Mouse (Mus musculus) cerebellum, postnatal 25 days (tissue): ENCODE data around the gene Dpyd.

Experiments used
- DNase-seq, 2 experiments: peaks; one replicate each; pipeline ENCODE4 v3.0.0; 2021; ENCODE audit warnings: mixed read lengths in 2 of 2

Gene Dpyd

GRCm38 (mm10) chr3:119362392-119362791, 800.5 kb downstream of the Dpyd start:
- no peak for DNase-seq

GRCm38 (mm10) chr3:119368931-119369330, 807.0 kb downstream of the Dpyd start:
- DNase-seq, result peak; percentile 68 to 70

GRCm38 (mm10) chr3:119381119-119381518, 819.2 kb downstream of the Dpyd start:
- DNase-seq, result no peak

GRCm38 (mm10) chr3:119382395-119382794, 820.5 kb downstream of the Dpyd start:
- DNase-seq, result peak in 1 of 2 experiments; percentile 17

- peak; percentile 41 to 45 for DNase-seq
Measured at GRCm38 (mm10) chr3:119387332-119388105, 825.6 kb downstream of the Dpyd start.

GRCm38 (mm10) chr3:119397205-119397604, 835.3 kb downstream of the Dpyd start:
- DNase-seq, result no peak

DNA sequence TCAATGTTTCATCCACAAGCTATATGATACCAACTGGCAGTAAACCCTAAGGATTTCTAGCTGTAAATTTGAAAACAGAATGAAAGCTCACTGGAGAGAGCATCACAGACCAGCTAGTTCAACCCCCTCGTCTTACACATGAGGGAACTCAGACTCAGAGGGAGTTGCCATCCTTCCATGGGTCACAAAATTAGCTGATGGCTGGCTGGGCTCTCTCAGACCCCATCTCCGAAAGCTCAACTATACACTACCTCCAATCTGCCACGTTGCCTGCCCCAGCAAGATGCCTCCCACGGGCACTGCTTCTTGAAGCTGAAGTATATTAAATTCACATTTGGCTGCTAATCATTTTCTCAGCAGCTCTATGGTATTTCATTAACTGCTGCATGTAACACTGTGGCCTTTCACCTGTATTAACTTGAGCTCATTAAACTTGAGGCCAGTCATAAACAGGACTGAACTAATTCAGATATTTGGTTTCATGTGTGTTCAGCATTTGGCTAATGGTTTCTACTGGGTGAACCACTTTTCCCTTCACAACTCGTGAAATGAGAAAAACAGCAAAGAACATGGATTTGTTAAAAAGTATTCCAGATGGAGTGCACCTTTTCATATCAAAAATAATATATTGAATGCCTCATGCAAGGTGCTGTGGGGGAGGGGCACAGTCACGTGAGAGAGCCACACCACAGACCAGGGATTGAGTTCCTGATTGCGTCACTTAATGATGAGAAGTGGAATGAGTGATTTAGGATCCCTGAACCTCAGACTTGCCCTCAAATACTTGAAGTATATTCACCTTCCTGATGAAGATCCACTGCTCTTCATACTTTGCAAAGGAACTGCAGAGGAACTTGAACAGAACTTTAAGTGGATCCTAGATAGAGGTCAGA, 841.2 kb downstream of the Dpyd start:
- no peak for DNase-seq

- peak in 1 of 2 experiments; percentile 4 for DNase-seq
Measured at GRCm38 (mm10) chr3:119419087-119419709, 857.3 kb downstream of the Dpyd start.

DNA sequence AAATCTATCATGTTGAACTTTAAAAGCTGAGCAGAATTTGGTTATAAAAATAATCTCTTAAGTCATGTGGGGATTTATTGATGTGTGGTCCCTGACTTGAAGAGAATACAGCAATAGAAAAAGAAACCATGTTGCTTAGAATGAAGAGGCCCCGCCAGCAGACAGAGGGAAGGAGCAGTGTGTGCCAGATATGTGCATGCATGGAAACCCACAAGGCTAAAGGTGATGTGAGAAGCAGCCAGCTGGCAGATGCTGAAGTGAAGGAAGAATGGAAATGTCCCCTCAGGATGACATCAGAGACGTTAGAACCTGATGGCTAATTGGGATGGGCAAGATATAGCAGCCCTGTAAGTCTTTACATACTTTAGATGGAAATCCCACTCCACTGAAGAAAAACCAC, 857.8 kb downstream of the Dpyd start:
- no peak for DNase-seq

DNA sequence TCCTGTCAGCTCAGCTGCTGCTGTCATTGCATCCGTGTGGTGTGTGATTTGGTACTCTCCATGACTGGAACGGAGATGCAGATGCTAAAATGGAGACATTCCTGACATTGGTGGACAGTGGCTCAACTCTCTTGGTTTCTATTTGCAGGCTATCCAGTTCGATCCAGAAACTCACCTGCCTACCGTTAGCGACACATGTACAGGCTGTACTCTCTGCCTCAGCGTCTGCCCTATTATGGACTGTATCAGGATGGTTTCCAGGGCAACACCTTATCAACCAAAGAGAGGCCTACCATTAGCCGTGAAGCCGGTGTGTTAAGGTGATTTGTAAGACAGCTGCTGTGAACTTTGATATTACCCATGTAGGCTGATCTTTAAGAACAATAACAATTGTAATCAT, 869.4 kb downstream of the Dpyd start:
- DNase-seq, result no peak

DNA sequence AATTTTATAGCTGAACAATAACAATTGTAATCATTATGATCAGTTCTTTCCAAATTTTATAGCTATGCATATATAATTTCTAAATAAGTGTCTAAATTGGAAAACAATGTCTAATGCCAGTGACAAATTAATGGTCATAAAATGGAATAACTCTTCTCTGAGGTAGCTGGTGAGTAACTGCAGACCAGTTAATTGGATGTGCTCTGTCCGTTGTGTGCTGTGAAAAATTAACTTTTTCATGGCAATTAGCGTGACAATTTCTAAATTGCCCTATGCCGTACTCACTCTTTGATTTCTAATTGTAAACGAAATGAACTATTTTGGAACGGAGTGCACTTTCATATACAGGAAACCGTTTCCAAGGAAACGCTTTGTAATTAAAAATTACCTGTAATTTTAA, 869.8 kb downstream of the Dpyd start:
- DNase-seq, result no peak

DNA sequence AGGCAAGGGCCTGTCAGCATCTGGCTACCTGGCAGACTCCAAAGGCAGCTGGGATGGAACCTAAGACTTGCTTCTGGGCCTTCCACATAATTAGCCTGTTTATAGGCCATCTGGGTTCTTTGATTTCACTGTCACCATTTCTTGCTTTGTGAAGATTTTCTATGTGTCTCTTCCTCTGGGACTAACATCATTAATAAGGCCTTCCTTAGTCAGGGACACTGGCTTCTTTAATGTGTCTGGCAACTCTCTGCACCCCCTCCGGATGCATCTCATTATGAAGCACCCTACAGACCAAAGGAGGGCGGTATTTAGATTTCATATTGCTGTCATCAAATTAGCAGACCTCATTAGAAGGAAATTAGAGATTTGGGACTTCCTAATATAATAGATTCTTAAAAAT, 885.6 kb downstream of the Dpyd start:
- DNase-seq, result no peak

- no peak for DNase-seq
Measured at GRCm38 (mm10) chr3:119464073-119464472, 902.1 kb downstream of the Dpyd start.

DNA sequence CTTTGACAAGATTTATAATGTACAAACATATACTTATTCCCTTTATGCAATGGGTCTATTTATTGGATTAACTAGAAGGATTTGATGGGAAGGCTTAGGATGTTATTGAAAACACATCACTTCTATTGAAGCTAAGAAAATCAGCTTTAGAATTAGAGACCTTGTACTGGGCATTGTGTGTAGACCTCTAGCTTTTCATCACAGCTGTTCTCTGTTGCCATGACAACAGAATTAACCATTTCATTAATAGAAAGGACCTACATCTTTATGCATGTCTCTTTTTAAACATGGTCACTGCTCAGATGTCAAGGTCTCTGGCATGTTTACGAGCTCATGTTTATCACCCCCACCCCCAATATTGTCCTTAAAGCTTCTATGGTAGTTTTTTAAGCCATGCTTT, 902.5 kb downstream of the Dpyd start:
- DNase-seq, result no peak

DNA sequence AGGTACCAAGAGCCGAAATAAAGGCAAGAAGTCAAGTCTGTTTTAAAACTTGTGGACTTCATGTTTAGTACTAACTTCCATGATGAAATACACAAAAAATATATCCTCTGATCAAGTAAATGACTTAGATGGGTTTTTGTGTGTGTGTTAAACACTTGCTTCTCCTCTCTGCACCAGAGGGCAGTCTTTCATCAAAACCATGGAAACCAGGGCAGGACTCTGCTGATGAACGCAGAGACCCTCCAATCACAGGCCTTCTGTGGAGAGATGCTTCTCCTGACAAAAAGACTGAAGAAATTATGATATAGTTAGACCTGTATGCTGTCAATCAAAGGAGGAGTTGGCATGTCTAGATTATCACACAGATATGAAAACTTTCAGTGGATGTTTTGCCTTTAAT, 905.8 kb downstream of the Dpyd start:
- DNase-seq, result peak in 1 of 2 experiments; percentile 9
